Mouse (Mus musculus): ENCODE data around the gene Strn4.

The Strn4 gene

GRCm38 (mm10) chr7:16841561-16842560, 26.2 kb downstream of the Strn4 start:
- DNase-seq (ENCODE audit: extremely low read depth, low read depth) = no peak

GRCm38 (mm10) chr7:16842645-16843063, 27.0 kb downstream of the Strn4 start, which contains the start of gene Prkd2:
Gene Prkd2, plus strand, starts transcription at chr7:16842902.
- DNase-seq (ENCODE audit: extremely low read depth, low read depth) = peak; percentile 52

GRCm38 (mm10) chr7:16843441-16844171, 27.9 kb downstream of the Strn4 start:
- no peak for DNase-seq (ENCODE audit: extremely low read depth, low read depth)

- DNase-seq (ENCODE audit: extremely low read depth, low read depth) = no peak
Measured at GRCm38 (mm10) chr7:16844696-16845071, 29.0 kb downstream of the Strn4 start.

GRCm38 (mm10) chr7:16845072-16845819, 29.6 kb downstream of the Strn4 start:
- DNase-seq (ENCODE audit: extremely low read depth, low read depth) = no peak

- DNase-seq (ENCODE audit: extremely low read depth, low read depth) = no peak
Measured at GRCm38 (mm10) chr7:16845820-16846167, 30.1 kb downstream of the Strn4 start.

- DNase-seq (ENCODE audit: extremely low read depth, low read depth) = no peak
Measured at GRCm38 (mm10) chr7:16846775-16847174, 31.1 kb downstream of the Strn4 start.

- no peak for DNase-seq (ENCODE audit: extremely low read depth, low read depth)
Measured at GRCm38 (mm10) chr7:16847507-16847906, 31.8 kb downstream of the Strn4 start.

GRCm38 (mm10) chr7:16848579-16848978, 32.9 kb downstream of the Strn4 start:
- no peak for DNase-seq (ENCODE audit: extremely low read depth, low read depth)

- DNase-seq (ENCODE audit: extremely low read depth, low read depth) = no peak
Measured at GRCm38 (mm10) chr7:16851636-16852035, 35.9 kb downstream of the Strn4 start.

GRCm38 (mm10) chr7:16853302-16853831, 37.7 kb downstream of the Strn4 start:
- DNase-seq (ENCODE audit: extremely low read depth, low read depth) = no peak

- peak; percentile 32 for DNase-seq (ENCODE audit: extremely low read depth, low read depth)
Measured at GRCm38 (mm10) chr7:16858336-16858735, 42.6 kb downstream of the Strn4 start.

- peak; percentile 63 for DNase-seq (ENCODE audit: extremely low read depth, low read depth)
Measured at GRCm38 (mm10) chr7:16859902-16860651, 44.4 kb downstream of the Strn4 start.

GRCm38 (mm10) chr7:16867488-16867887, 51.8 kb downstream of the Strn4 start:
- no peak for DNase-seq (ENCODE audit: extremely low read depth, low read depth)

GRCm38 (mm10) chr7:16869497-16869896, 53.8 kb downstream of the Strn4 start:
- DNase-seq (ENCODE audit: extremely low read depth, low read depth) = no peak

- no peak for DNase-seq (ENCODE audit: extremely low read depth, low read depth)
Measured at GRCm38 (mm10) chr7:16871600-16871999, 55.9 kb downstream of the Strn4 start.

- no peak for DNase-seq (ENCODE audit: extremely low read depth, low read depth)
Measured at GRCm38 (mm10) chr7:16872478-16872877, 56.8 kb downstream of the Strn4 start.

GRCm38 (mm10) chr7:16873392-16873791, 57.7 kb downstream of the Strn4 start:
- no peak for DNase-seq (ENCODE audit: extremely low read depth, low read depth)

GRCm38 (mm10) chr7:16874190-16874589, 58.5 kb downstream of the Strn4 start:
- peak; percentile 55 for DNase-seq (ENCODE audit: extremely low read depth, low read depth)

GRCm38 (mm10) chr7:16874756-16875309, 59.1 kb downstream of the Strn4 start:
- DNase-seq (ENCODE audit: extremely low read depth, low read depth) = peak; percentile 98

GRCm38 (mm10) chr7:16875310-16875325, 59.4 kb downstream of the Strn4 start, which contains the start of gene Dact3:
Gene Dact3, plus strand, starts transcription at chr7:16875317.
- DNase-seq (ENCODE audit: extremely low read depth, low read depth) = no peak

Measured in MEL-GATA-1-ER (cell line).